Mouse (Mus musculus) adrenal gland, postnatal 10 days (tissue): Measurements from ENCODE around the gene Mboat2. TPM values are rescaled to one million over a fixed set of nuclear protein-coding genes. Genes with fewer than 3 reads are reported as not detected.

Source experiments
- DNase-seq: peaks from one replicate; pipeline ENCODE4 v3.0.0; 2021; ENCODE audit warnings: mixed read lengths
- long read RNA-seq, 2 experiments: library from polyadenylated mRNA; stranded (forward); transcript quantifications; one replicate each; pipeline ENCODE4 v2.0.0; 2021
- total RNA-seq, 2 experiments: library from RNA; stranded (reverse); gene quantifications; 2 replicates each; pipeline ENCODE4 v1.2.3; 2021

Mboat2 gene
- 10 to 100 TPM; 14.9 to 18.7 TPM for total RNA-seq
- long read RNA-seq, experiment 1, full-length matches to known transcripts: 8 of 11 reads
- long read RNA-seq, experiment 1, partial matches to known transcripts: 1 of 11 reads
- long read RNA-seq, experiment 1, other reads (novel, unspliced or antisense): 2 of 11 reads
- long read RNA-seq, experiment 2, full-length matches to known transcripts: 3 of 12 reads
- long read RNA-seq, experiment 2, partial matches to known transcripts: 3 of 12 reads
- long read RNA-seq, experiment 2, other reads (novel, unspliced or antisense): 6 of 12 reads

- DNase-seq: peak; percentile 63
These were observed at the start of gene Mboat2 for GRCm38 (mm10) chr12:24830766-24831152. TSS of gene Mboat2 (plus strand) at chr12:24830879.

GRCm38 (mm10) chr12:24783735-24784134 lies 46.9 kb upstream of the Mboat2 start:
- DNase-seq: no peak

- no peak for DNase-seq
These were observed 44.8 kb upstream of the Mboat2 start for GRCm38 (mm10) chr12:24785882-24786281.

- DNase-seq: no peak
These were observed 44.4 kb upstream of the Mboat2 start for GRCm38 (mm10) chr12:24786316-24786715.

GRCm38 (mm10) chr12:24789659-24790058 lies 41.0 kb upstream of the Mboat2 start:
- DNase-seq: no peak

- no peak for DNase-seq
These were observed 19.4 kb upstream of the Mboat2 start for GRCm38 (mm10) chr12:24811230-24811629.

GRCm38 (mm10) chr12:24811906-24812305 lies 18.8 kb upstream of the Mboat2 start:
- peak; percentile 30 for DNase-seq

GRCm38 (mm10) chr12:24822831-24823230 lies 7.8 kb upstream of the Mboat2 start:
- no peak for DNase-seq

GRCm38 (mm10) chr12:24823636-24824354 lies 6.9 kb upstream of the Mboat2 start:
- DNase-seq: no peak

- DNase-seq: no peak
These were observed 593 bp upstream of the Mboat2 start for GRCm38 (mm10) chr12:24830086-24830485.

GRCm38 (mm10) chr12:24831153-24831963 lies 679 bp downstream of the Mboat2 start:
- peak; percentile 88 for DNase-seq

GRCm38 (mm10) chr12:24831964-24832427 lies 1.3 kb downstream of the Mboat2 start:
- peak; percentile 27 for DNase-seq

- no peak for DNase-seq
These were observed 1.8 kb downstream of the Mboat2 start for GRCm38 (mm10) chr12:24832438-24832837.

- DNase-seq: no peak
These were observed 7.3 kb downstream of the Mboat2 start for GRCm38 (mm10) chr12:24837947-24838346.

GRCm38 (mm10) chr12:24841115-24841879 lies 10.6 kb downstream of the Mboat2 start:
- peak; percentile 32 for DNase-seq

GRCm38 (mm10) chr12:24842299-24842910 lies 11.7 kb downstream of the Mboat2 start:
- DNase-seq: no peak

GRCm38 (mm10) chr12:24843395-24844072 lies 12.9 kb downstream of the Mboat2 start:
- no peak for DNase-seq

GRCm38 (mm10) chr12:24845344-24845743 lies 14.7 kb downstream of the Mboat2 start:
- DNase-seq: no peak

- DNase-seq: no peak
These were observed 17.4 kb downstream of the Mboat2 start for GRCm38 (mm10) chr12:24848107-24848506.

GRCm38 (mm10) chr12:24857354-24857753 lies 26.7 kb downstream of the Mboat2 start:
- no peak for DNase-seq

GRCm38 (mm10) chr12:24859357-24859756 lies 28.7 kb downstream of the Mboat2 start:
- DNase-seq: no peak
